Mouse (Mus musculus) heart, adult 9 months (tissue): ENCODE data around the gene Kif9.

ENCODE experiments used
- DNase-seq, 2 experiments: peaks; one replicate each; pipeline ENCODE4 v3.0.0; 2022; ENCODE audit warnings: low spot score in 2 of 2

Kif9 gene

DNA sequence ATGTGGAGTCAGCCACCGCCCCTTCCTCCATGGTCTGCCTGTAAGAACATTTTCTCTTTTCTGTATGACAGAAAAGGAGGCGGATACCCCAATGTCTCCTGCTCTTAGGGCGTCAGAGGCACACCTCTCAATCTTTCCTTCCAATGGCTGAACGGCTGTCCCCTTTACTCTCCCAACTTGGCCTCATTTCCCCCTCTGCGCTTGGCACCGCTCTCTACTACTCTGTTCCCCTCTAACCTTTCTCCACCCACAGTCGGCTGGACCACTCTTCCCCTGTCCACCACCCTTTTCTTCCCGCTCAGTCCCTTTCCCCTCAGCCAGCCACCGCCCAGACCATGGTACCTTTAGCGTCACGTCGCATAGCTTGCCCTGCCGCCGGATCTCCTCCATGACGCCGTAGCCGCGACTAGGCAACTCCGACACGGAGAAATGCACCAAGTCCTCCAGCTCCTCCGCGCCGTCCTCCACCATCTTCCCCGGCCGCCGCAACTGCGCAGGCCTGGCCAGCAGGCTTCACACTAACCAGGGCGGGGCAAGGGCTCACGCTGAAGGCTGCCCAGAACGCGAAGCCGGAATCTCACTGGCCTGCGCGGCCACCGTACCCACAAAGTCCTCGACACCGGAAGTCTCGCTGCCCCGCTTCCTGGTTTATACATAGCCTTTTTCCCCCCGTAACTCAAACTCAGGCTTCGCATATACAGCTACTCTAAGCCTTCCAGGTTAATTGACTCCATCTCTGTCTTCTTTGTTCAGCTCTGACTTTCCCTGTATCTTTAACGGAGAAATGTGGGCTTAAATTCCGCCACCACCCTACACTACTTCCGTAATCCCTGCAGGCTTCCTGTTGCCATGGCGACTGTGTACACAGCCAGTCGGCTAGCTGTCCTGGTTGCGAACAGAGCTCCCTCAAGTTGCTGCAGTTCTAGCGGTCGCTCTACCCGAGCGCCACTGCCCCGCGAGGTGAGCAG, at the start of gene Kif9, which contains the start of gene Klhl18:
Kif9 (plus strand) TSS at position 835 of the 968 bp plus-strand sequence.
Klhl18 (minus strand) TSS at position 571 of the 968 bp plus-strand sequence.
- DNase-seq, result peak; percentile 94 to 98

GRCm38 (mm10) chr9:110431241-110431640, 45.5 kb upstream of the Kif9 start:
- DNase-seq, result no peak

- no peak for DNase-seq
Measured at GRCm38 (mm10) chr9:110433045-110433444, 43.7 kb upstream of the Kif9 start.

DNA sequence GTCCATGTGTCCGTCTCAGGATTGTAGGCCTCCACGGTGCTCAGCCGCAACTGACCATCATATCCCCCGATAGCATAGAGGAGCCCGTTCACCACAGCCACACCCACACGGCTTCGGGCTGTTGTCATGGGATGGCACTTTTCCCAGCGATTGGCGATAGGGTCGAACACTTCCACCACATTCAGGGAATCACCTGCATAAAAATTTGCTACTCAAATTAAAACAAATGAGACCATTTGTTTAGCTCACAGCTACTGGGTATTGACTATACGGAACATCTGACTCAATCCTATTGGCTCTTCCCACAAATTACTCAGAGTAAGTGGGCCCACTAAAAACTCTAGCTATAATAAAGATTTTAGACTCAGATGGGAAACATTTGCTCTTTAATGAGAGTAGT, 40.7 kb upstream of the Kif9 start:
- no peak for DNase-seq

DNA sequence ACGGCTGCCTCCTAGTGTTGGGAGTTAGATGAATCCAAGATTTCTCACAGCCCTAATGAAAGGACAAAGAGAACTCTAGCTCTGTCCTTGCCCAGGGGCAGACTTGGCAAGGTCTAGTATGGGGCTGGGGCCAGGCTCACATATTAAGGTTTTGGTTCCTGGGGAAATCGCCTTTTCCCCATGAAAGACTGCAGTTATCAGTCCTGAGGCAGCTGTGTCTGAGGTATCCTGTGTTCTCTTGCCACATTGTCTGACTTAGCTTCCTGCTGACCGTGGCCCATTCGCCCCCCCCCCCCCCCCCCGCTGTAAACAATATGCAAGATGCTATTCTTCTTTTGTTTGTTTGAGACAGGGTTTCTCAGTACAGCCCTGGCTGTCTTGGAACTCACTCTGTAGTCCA, 36.7 kb upstream of the Kif9 start:
- no peak for DNase-seq

DNA sequence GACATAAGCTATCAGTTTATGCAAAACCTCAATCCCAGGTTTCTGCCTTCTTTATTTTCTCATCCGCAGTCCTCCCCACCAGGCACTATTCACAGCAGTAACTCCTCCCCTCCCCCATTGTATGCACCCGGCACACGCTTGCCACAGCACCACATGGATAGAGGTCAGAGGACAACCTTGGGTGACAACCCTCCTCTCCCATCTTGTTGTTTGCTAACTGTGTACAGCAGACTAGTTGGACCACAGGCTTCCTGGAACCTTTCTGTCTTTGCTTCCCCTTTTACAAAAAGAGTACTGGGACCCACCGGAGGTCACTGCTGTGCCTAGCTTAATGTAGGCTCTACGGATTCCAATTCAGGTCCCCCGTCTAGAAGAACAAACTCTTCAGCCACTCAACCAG, 36.2 kb upstream of the Kif9 start:
- DNase-seq, result no peak

GRCm38 (mm10) chr9:110448356-110448755, 28.4 kb upstream of the Kif9 start:
- DNase-seq, result no peak

GRCm38 (mm10) chr9:110448857-110449617, 27.7 kb upstream of the Kif9 start:
- DNase-seq, result peak; percentile 46 to 70

DNA sequence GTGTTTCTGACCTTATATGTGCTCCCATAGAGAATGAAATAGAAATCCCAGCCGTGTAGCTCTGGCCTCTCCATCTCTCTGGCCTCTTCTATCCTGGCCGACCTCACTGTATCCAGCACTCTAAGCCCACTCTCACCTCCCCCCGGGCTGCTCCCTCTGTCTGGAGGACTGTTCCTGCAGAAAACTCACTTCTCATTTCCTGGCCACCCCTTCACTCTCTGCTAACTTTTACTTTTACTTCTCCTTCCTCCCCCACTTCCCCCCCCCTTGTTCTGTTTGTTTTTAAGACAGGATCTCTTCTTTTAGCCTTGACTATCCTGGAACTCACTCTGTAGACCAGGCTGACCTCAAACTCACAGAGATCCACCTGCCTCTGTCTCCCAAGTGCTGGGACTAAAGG, 24.2 kb upstream of the Kif9 start:
- DNase-seq, result no peak

GRCm38 (mm10) chr9:110457926-110458325, 18.8 kb upstream of the Kif9 start:
- no peak for DNase-seq

- peak; percentile 16 to 60 for DNase-seq
Measured at GRCm38 (mm10) chr9:110459145-110459727, 17.5 kb upstream of the Kif9 start.

DNA sequence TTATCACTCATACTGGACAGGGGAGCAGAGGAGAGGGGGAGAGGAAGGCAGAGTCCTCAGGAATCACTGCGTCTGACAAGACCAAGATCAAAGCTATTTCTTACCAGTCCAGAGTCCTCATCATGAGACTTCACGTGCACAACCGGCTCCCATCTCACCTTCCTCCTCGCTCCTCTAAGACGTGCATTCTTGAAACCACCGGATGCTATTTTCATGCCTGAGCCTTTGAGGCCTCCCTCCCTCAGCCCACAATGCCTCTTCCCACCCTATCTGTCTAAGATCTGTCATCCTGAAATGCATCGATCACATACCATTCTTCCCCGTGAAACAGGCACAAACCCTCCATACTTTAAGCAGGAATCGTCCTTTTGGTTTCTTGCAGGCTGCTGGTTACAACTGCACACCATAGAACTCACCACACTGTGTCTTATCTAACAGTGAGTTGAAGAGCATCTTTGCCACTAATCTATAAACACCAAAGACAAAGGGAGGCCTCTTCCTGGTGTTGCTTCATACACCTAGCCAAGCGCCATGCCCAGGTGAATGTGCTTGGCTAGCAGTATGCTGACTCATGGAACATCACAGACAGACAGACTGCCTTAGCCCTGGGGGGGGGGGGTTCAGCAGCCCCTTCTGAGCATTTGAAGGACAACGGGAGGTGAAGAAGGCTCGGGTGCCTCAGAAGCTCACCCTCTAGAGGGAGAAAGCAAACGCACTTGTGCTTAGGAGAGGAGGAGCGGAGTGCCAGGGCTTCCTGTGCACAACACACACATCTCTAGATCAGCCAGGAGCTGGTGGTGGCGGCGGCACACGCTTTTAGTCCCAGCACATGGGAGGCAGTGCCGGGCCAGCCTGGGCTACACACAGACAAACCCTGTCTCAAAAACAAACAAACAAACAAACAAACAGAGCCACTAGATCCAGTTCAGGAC, 15.6 kb upstream of the Kif9 start:
- DNase-seq, result no peak

- DNase-seq, result no peak
Measured at GRCm38 (mm10) chr9:110462321-110462720, 14.4 kb upstream of the Kif9 start.

GRCm38 (mm10) chr9:110463983-110464591, 12.7 kb upstream of the Kif9 start:
- no peak for DNase-seq

DNA sequence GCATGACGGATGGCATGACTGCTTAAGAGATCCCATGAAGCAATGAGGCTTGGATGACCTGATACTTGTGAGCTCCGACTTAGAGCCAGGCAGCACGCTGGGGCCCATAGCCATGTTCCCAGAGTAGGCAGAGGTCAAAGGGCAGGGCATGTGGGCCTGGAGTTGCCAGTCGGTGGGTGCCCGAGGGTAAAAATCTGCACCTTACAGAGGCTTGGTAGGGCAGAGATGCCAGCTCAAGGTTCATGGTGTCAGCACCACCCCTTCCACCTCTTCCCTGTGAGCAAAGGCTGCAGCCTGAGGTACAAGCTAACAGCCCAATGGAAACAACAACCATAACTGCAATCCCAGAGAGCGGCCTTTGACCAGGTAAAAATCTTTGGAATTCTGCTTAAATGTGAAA, 11.4 kb upstream of the Kif9 start:
- DNase-seq, result no peak

DNA sequence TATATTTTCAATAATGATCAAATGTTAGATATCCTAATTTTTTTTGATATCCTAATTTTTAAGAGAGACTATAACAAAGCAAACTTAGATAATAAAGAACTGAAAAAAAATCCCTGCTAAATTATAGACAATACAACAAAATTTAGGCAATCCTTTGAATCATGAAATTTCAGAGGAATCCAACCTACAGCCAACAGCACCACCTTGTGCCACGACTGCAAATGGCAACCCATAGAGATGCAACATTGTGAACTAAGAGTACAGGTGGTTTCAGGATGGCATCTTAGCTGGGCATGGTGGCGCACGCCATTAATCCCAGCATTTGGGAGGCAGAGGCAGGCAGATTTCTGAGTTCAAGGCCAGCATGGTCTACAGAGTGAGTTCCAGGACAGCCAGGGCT, 10.6 kb upstream of the Kif9 start:
- no peak for DNase-seq

DNA sequence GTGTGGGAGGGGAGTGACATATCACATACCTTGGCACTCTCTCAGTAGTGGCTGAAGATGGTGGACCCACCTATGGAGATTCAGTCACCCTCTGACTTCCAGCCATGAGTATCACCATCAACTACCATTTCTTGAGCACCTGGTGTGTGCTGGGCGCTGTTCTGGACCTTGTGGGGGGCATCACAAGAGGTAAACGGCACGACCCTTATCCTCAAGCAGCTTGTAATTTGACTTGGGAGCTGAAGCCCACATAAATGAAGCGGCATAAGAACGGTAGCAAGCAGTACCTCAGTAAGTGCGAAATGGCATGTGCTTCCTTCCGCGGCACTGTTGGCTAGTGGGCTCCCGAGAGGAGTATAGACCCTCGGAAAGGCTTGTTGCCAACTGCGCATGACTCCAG, 1.2 kb downstream of the Kif9 start:
- DNase-seq, result no peak

DNA sequence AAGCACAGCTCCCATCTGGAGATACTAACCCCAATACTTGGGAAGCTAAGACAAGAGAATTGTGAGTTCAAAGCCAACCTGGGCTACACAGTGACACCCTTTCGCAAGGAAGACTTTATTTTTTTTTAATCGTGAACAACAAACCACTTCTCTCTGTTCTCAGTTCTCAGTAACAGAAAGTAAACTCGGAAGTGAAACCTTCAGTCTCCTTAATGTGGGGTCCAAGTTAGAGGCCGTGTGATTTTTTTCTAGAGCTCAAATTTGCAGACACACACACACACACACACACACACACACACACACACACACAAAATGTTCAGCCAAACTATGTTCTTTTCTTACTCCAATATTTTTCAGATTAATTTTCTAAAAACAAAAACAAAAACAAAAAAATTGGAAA, 1.9 kb downstream of the Kif9 start:
- DNase-seq, result no peak

GRCm38 (mm10) chr9:110488841-110489240, 12.1 kb downstream of the Kif9 start:
- DNase-seq, result no peak

DNA sequence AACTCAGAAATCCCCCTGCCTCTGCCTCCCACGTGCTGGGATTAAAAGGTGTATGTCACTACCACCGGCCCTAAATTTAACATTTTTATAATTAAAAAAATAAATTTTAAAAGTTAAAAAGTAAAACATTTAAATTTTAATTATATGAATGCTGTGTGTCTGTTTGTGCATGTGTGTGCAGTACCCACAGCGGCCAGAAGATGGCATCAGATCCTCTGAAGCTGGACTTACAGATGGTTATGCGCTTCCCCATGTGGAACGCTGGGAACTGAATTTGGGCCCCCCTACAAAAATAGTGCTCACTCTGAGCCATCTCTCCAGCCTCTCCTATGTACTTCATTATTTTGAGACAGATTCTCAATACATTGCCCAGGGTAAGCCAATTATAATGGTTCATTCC, 14.2 kb downstream of the Kif9 start:
- no peak for DNase-seq

DNA sequence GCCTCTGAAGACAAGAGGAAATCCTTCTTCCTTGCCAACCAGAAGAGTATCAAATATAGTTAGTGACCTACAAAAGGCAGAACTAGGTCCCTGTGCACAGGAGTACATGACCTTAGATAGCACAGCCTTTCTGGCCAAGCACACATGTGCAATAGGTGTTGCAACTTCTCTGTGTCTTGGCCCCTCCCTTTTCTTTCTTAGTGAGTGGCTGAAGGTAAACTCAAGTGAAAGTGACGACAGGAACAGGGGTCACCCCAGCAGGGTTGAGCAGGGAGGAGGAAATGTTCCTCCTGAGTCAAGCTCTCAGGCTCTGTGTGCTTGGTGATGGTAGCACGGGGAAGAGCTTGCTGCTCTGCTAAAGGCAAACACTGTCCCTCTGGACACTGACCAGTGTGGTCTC, 49.0 kb downstream of the Kif9 start:
- DNase-seq, result no peak
